Mouse (Mus musculus): ENCODE results near the gene Brd4. TPM values are rescaled to one million over a fixed set of nuclear protein-coding genes. Genes with fewer than 3 reads are reported as not detected.

Gene Brd4
- polyA plus RNA-seq, 2 experiments: 15.0 to 26.4 TPM

GRCm38 (mm10) chr17:32158841-32159240 is 125.7 kb downstream of the Brd4 start:
- no peak overlapping the region for H3K4me2 ChIP-seq (ENCODE audit: low read depth)
- no peaks in the 10 kb centered on the region for H3K36me3 ChIP-seq (replicated peaks; ENCODE audit: control insufficient read depth, insufficient read depth, low read depth)
- H3K4me3 ChIP-seq (ENCODE audit: insufficient read depth in 1 of 2, low read depth in 2 of 2, low read length in 2 of 2): no peak overlapping the region
- H3K4me1 ChIP-seq (replicated peaks; ENCODE audit: control insufficient read depth in 2 of 2, insufficient read depth in 2 of 2, low read length in 1 of 2): no peaks in the 10 kb centered on the region
- no peak overlapping the region for H3K27ac ChIP-seq
- TF ChIP-seq EP300 (IDR thresholded peaks at IDR 0.05; ENCODE audit: low read depth): no peak
- H3K9ac ChIP-seq (replicated peaks): no peak overlapping the region
- no peaks in the 10 kb centered on the region for H3K9me3 ChIP-seq (ENCODE audit: control insufficient read depth, low read length)
- peaks cover 33% of the 10 kb centered on the region for H3K27me3 ChIP-seq (ENCODE audit: control insufficient read depth, insufficient read depth, low read length)
- ATAC-seq (ENCODE audit: insufficient read depth) (no peak), DNase-seq (ENCODE audit: low read depth in 3 of 3, low spot score in 3 of 3) (no peak)
- 45% methylated on average over 13 of the region's 13 CpGs for WGBS (ENCODE audit: insufficient replicate concordance)

DNA sequence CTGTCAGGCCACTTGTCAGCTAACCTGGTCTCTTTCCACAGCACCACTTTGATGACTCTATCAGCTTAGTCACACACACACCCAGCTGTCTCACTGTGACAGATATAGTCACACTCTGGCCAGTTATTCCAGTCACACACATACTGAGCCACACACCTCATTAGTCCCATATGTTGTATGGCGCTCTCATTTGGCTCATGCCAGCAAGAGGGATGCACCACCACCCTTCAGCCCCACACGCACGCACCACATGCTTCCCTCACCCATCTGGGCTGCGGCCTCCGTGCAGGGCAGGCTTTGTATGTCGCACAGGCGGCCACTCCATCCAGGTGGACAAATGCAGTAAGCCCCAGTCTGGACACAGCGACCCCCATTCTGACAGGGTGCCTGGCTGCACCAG is 137.8 kb downstream of the Brd4 start:
- DNase-seq (ENCODE audit: low read depth in 3 of 3, low spot score in 3 of 3): no peak
- H3K4me1 ChIP-seq (replicated peaks; ENCODE audit: control insufficient read depth in 2 of 2, insufficient read depth in 2 of 2, low read length in 1 of 2): no peaks in the 10 kb centered on the region
- H3K9me3 ChIP-seq (ENCODE audit: control insufficient read depth, low read length): no peaks in the 10 kb centered on the region
- H3K4me2 ChIP-seq (ENCODE audit: low read depth): no peak overlapping the region
- H3K4me3 ChIP-seq (ENCODE audit: insufficient read depth in 1 of 2, low read depth in 2 of 2, low read length in 2 of 2): no peak overlapping the region
- H3K36me3 ChIP-seq (replicated peaks; ENCODE audit: control insufficient read depth, insufficient read depth, low read depth): no peaks in the 10 kb centered on the region
- no peak for ATAC-seq (ENCODE audit: insufficient read depth)
- 77% methylated on average over 8 of the region's 8 CpGs for WGBS (ENCODE audit: insufficient replicate concordance)
- TF ChIP-seq EP300 (IDR thresholded peaks at IDR 0.05; ENCODE audit: low read depth): no peak
- no peak for TF ChIP-seq CTCF (IDR thresholded peaks at IDR 0.05; ENCODE audit: low read depth)
- no peak overlapping the region for H3K27ac ChIP-seq
- no peak overlapping the region for H3K9ac ChIP-seq (replicated peaks)
- H3K27me3 ChIP-seq (ENCODE audit: control insufficient read depth, insufficient read depth, low read length): no peaks in the 10 kb centered on the region

Other genes starting within 250 kb of the Brd4 start
- 5.2 and 9.1 TPM in 2 replicates for gene Rrp1b, start 248.6 kb downstream of the Brd4 start, polyA plus RNA-seq (2012; rRNA removed)
- 17.7 and 22.1 TPM in 2 replicates for gene Rrp1b, start 248.6 kb downstream of the Brd4 start, polyA plus RNA-seq (2014; fragmentation: Nextera tagmentation; extraction: Ambion mirVana)
- 0.07 and 0.23 TPM in 2 replicates for gene Hsf2bp, start 248.4 kb downstream of the Brd4 start, polyA plus RNA-seq (2012; rRNA removed)
- 0.10 and 0.28 TPM in 2 replicates for gene Hsf2bp, start 248.4 kb downstream of the Brd4 start, polyA plus RNA-seq (2014; fragmentation: Nextera tagmentation; extraction: Ambion mirVana)
- gene Notch3, start 117.9 kb downstream of the Brd4 start, polyA plus RNA-seq (2012; rRNA removed): 0.55 and 0.66 TPM in 2 replicates
- 0.22 and 0.30 TPM in 2 replicates for gene Notch3, start 117.9 kb downstream of the Brd4 start, polyA plus RNA-seq (2014; fragmentation: Nextera tagmentation; extraction: Ambion mirVana)
- gene Ephx3, start 95.2 kb downstream of the Brd4 start, polyA plus RNA-seq (2012; rRNA removed): 0.08 and 0.13 TPM in 2 replicates
- gene Ephx3, start 95.2 kb downstream of the Brd4 start, polyA plus RNA-seq (2014; fragmentation: Nextera tagmentation; extraction: Ambion mirVana): not detected in 2 replicates
- 19.4 and 26.8 TPM in 2 replicates for gene Akap8, start 36.5 kb upstream of the Brd4 start, polyA plus RNA-seq (2012; rRNA removed)
- gene Akap8, start 36.5 kb upstream of the Brd4 start, polyA plus RNA-seq (2014; fragmentation: Nextera tagmentation; extraction: Ambion mirVana): 12.3 and 12.6 TPM in 2 replicates
- 24.1 and 35.4 TPM in 2 replicates for gene Akap8l, start 65.9 kb upstream of the Brd4 start, polyA plus RNA-seq (2012; rRNA removed)
- gene Akap8l, start 65.9 kb upstream of the Brd4 start, polyA plus RNA-seq (2014; fragmentation: Nextera tagmentation; extraction: Ambion mirVana): 18.9 and 23.5 TPM in 2 replicates
- 9.8 and 10.7 TPM in 2 replicates for gene Wiz, start 104.7 kb upstream of the Brd4 start, polyA plus RNA-seq (2012; rRNA removed)
- 5.5 and 7.8 TPM in 2 replicates for gene Wiz, start 104.7 kb upstream of the Brd4 start, polyA plus RNA-seq (2014; fragmentation: Nextera tagmentation; extraction: Ambion mirVana)
- 2.0 and 2.1 TPM in 2 replicates for gene Rasal3, start 118.9 kb upstream of the Brd4 start, polyA plus RNA-seq (2012; rRNA removed)
- 2.2 and 2.3 TPM in 2 replicates for gene Rasal3, start 118.9 kb upstream of the Brd4 start, polyA plus RNA-seq (2014; fragmentation: Nextera tagmentation; extraction: Ambion mirVana)
- 5.7 and 8.3 TPM in 2 replicates for gene Pglyrp2, start 139.4 kb upstream of the Brd4 start, polyA plus RNA-seq (2012; rRNA removed)
- 3.6 and 4.0 TPM in 2 replicates for gene Pglyrp2, start 139.4 kb upstream of the Brd4 start, polyA plus RNA-seq (2014; fragmentation: Nextera tagmentation; extraction: Ambion mirVana)
- 0.20 and 0.29 TPM in 2 replicates for gene Cyp4f39, start 168.0 kb upstream of the Brd4 start, polyA plus RNA-seq (2012; rRNA removed)
- gene Cyp4f39, start 168.0 kb upstream of the Brd4 start, polyA plus RNA-seq (2014; fragmentation: Nextera tagmentation; extraction: Ambion mirVana): 0.71 and 0.83 TPM in 2 replicates
- 0.34 and 0.48 TPM in 2 replicates for gene Cyp4f17, start 221.3 kb upstream of the Brd4 start, polyA plus RNA-seq (2012; rRNA removed)
- 0.34 and 0.36 TPM in 2 replicates for gene Cyp4f17, start 221.3 kb upstream of the Brd4 start, polyA plus RNA-seq (2014; fragmentation: Nextera tagmentation; extraction: Ambion mirVana)